Mouse (Mus musculus) testis, postnatal 10 days (tissue): ENCODE data around the gene Tex19.2.

ENCODE experiments used
- DNase-seq: peaks from one replicate; pipeline ENCODE4 v3.0.0; 2021; ENCODE audit warnings: low spot score

Gene Tex19.2

GRCm38 (mm10) chr11:121118577-121118976, at the start of gene Tex19.2:
Tex19.2 (minus strand) TSS chr11:121118677.
- DNase-seq, result no peak

GRCm38 (mm10) chr11:121163751-121164150, 45.3 kb upstream of the Tex19.2 start:
- no peak for DNase-seq

- no peak for DNase-seq
These were observed 42.3 kb upstream of the Tex19.2 start for GRCm38 (mm10) chr11:121160636-121161346.

- no peak for DNase-seq
These were observed 41.5 kb upstream of the Tex19.2 start, which contains the start of gene Uts2r for GRCm38 (mm10) chr11:121159971-121160370. Uts2r (plus strand) TSS chr11:121160271.

- DNase-seq, result peak; percentile 60
These were observed 38.0 kb upstream of the Tex19.2 start for GRCm38 (mm10) chr11:121156411-121156891.

DNA sequence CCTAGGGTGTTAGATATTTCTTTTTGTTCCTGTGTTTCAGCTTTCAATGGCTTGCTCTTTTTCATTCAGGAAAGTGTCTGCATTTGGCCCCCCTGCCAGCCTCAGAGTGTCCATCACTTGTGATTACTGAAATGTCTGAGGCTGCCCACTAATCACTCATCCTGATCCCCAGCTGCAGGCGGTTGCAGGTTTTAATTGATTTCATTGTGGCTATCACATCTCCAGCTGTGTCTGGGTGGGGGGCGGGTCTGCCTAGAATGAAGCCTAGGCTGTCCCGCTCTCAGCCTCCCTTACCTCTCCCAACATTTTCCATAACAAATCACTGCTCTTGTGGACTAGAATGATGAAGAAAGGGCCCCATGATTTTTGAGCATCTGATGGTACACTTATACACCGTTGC, 35.7 kb upstream of the Tex19.2 start:
- no peak for DNase-seq

- DNase-seq, result no peak
These were observed 29.7 kb upstream of the Tex19.2 start for GRCm38 (mm10) chr11:121148193-121148592.

- DNase-seq, result peak; percentile 50
These were observed 27.4 kb upstream of the Tex19.2 start, which contains the start of gene Tex19.1 for GRCm38 (mm10) chr11:121145865-121146264. Tex19.1 (plus strand) TSS chr11:121146143.

DNA sequence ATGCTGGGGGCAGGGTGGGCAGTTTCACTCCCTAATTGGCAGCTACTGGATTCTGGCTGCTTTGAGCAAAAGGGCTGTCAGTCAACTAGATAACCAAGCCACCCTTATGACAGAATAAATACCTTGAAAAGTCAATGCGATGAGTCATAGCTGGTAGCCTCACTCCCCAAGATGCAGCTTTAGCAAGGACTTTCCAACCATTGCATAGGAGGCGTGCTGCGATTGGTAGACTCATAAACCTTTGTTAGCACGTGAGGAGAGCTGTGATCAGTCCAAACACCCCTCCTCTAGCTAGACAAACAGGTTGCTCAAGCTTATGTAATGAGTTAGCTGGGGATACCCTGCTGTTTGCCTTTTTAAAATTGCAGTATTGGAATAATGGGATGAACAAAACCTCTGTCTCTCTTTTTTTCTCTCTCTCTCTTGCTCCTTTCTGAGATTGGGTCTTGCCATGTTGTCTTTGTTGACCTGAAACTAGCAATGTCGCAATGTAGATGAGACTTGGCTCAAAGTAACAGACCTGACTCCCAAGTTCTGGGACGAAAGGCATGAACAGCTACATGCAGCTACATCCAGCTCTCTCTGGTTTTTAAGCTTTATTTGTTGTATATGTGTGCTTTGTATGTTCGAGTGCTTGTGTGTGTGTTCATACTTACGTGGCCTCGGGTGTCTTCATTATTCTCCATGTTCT, 25.0 kb upstream of the Tex19.2 start:
- DNase-seq, result no peak

DNA sequence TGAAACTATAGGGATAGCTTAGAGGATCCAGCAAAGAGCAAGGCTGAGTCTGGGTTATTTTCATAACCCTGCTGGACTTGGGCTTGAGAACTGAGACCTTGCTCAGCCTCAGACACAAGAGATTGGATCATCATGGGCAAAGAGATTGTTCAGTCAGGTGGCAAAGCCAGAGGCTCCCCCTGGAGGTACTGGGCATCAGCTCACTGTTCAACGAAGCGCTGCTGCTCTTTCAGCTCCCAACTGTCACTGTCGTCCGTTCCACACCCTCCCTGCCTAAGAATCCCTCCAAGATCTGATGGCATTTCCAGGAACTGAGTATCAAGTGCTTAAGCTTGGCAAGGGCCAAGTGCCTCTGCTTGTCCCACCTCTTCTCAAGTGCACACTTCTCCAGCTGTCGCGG, 20.3 kb upstream of the Tex19.2 start:
- no peak for DNase-seq

GRCm38 (mm10) chr11:121137682-121138081, 19.2 kb upstream of the Tex19.2 start:
- no peak for DNase-seq

DNA sequence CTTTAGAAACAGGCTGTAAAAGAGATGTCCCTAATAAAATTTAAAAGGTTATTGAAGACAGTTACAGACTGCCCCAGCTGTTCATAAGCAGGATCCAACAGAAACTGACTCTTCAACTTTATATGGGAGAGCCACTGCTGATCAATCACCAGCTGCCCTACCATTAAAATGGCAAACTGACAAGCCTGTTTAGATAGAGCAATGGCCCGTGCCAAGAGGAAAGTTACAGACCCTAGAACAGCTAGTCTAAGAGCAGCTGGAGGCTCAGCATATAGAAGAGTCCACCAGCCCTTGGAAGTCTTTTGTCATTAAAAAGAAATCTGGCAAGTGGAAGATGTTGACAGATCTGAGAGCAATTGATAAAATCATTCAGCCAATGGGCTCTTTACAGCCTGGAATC, 16.1 kb upstream of the Tex19.2 start:
- no peak for DNase-seq

- DNase-seq, result no peak
These were observed 11.1 kb upstream of the Tex19.2 start for GRCm38 (mm10) chr11:121129616-121130015.

GRCm38 (mm10) chr11:121127441-121127840, 9.0 kb upstream of the Tex19.2 start:
- no peak for DNase-seq

DNA sequence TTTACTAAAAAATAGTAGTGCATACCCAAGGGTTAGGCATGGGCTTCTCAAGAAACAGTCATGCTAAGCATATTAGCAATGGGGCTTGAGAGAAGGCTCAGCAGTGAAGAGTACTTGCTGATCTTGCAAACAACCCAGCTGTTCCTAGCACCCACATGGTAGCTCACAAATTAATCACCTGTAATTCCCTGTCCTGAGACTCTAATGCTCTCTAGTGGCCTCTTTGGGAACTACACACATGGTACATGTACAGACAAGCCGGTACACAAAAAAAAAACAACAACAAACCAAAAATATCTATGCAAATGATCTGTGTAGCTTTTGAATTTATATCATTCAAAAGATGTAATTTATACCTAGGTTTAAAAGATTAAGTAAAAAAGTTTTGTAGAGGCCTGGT, 7.9 kb upstream of the Tex19.2 start:
- DNase-seq, result no peak

DNA sequence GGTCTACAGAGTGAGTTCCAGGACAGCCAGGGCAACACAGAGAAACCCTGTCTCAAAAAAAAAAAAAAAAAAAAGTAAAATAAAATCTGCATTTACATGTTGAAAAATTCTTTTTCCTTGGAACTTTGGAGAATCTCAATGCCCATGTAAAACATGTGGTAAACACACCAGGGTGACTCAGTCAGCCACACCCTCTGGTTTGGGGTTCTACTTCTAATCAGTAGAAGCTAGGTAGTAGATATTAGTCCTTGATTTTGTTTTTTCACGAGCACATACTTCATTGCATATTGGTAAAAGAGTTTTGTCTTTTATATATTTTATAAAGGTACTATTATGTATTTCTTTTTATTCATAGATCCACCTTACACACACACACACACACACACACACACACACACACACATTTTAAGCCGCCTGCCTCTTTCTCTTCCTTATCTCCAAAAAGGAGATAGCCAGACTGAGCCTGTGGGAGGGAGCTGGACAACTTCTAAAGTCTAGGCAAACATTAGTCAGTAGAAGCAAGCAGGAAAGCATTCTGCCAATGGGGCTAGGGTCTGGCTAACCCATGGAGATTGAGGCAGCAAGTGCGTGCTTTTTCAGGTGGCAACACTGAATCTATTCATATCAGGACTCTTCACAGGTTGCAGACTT, 7.2 kb upstream of the Tex19.2 start:
- DNase-seq, result no peak

DNA sequence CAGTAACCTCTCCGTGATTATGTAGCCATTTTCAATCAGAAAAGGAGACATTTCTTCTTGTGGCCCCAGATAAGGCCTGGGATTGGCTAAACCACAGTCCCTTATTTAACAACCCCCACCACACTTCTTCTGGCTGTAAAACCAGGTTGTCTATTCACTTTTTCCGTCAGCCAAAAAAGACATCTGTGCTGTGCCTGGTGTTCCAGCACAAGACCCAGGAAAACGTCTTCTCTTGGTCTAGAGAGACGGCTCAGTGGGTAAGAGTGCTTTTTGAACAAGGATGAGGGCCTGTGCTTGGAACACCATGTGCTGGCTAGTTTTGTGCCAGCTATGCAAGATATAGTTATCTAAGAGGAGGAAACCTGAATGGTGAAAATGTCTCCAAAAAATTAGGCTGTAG, 5.0 kb upstream of the Tex19.2 start:
- no peak for DNase-seq

DNA sequence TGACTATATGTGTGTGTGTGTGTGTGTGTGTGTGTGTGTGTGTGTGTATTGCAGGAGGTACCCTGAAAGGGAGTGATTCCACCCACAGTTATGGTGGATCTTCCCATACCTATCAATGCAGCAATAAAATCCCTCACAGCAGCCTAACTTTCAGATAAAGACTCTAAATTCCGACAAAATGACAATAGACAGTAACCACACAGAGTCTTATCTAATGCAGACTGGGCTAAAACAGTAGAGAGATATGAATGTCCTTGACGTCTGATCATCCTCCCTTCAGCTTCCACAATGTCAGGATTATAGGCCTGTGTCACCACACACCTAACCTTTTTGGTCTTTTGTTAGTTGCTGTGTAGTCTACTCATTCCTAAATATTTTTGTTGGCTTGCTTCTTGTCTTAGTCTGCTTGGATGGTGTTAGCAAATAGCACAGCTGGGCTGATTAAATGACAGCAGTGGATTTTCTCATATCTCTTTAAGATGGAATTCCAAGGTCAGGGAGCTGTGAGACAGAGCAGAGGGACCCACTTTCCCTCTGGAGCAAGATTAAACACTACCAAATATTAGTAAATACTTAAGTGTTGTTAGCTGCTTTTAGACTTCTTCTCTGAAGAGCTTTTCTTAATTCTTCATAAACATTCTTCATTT, 3.7 kb upstream of the Tex19.2 start:
- no peak for DNase-seq

GRCm38 (mm10) chr11:121121151-121121550, 2.7 kb upstream of the Tex19.2 start:
- DNase-seq, result no peak

DNA sequence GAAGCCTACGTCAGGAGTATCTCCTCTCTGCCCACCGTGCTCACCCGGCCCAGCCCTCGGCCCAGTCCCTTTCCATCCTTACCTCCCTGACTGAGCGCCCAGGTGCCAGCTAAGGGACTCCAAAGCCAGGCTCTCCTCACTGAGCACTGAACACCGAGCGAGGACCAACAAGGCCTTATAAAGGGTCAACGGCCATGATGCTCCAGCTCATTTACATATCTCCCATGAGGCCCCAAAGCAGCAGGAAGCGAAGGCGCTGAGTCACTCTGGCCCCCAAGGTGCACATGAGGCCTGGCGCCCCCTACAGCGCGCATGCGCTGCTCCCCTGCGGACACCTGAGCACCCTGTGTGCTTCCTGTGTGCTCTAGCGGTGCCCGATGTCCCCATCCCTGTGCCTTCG, 371 bp downstream of the Tex19.2 start:
- peak; percentile 73 for DNase-seq

DNA sequence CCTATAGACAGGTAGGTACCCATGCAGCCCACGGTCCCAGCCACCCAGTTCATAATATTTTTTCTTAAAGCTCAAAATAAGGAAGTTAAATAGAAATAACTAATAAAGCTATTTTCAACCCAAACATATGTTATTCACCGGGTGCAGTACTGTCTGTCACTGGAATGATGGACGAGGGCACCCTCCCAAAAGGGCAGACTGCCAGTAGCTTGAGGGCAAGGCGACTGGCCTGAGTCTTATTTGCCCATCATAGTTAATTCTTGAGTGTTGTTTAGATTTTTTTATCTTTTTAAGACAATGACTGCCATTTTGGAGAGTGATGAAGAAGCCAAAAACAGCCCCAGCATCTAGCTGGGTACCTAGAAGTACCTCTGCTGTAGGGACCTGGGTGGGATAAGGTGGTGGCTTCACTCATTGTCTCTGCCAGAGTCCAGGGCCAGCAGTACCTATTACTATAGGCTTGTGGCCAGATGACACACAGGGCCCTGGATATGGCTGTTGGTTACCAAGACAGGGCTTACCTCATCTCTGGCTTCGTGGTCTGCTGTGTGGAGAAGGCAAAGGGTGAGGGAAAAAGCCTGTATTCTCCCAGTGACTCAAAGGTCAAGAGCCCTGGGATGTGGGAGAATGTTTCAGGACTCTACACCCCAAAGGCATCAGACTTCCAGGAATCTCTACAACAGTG, 6.2 kb downstream of the Tex19.2 start:
- peak; percentile 44 for DNase-seq

GRCm38 (mm10) chr11:121111601-121112000, 6.9 kb downstream of the Tex19.2 start:
- DNase-seq, result peak; percentile 54
